Mouse (Mus musculus): ENCODE data around the gene Banf1. TPM values are rescaled to one million over a fixed set of nuclear protein-coding genes. Genes with fewer than 3 reads are reported as not detected.

Banf1 gene
- polyA plus RNA-seq, 1 experiment = 506 TPM

GRCm38 (mm10) chr19:5388588-5389242 is 21.7 kb upstream of the Banf1 start, which contains the start of gene Sart1:
Gene Sart1 (minus strand): TSS chr19:5388703.
- Histone ChIP-seq H3ac (ENCODE audit: control insufficient read depth, insufficient read length, low read depth) (peak within 1 kb of the TSS; percentile 98), H3K36me3 (ENCODE audit: control insufficient read depth, insufficient read depth) (peaks cover 23% of the 10 kb centered on the region), H3K27me3 (ENCODE audit: control insufficient read depth, insufficient read depth, insufficient read length) (no peaks in the 10 kb centered on the region), H3K79me2 (ENCODE audit: control insufficient read depth, insufficient read depth) (peaks cover 63% of the 10 kb centered on the region), H3K4me3 (ENCODE audit: insufficient read depth, poor library complexity, severe bottlenecking) (peak within 1 kb of the TSS; percentile 91), H3K79me3 (ENCODE audit: low read depth) (peaks cover 37% of the 10 kb centered on the region)
- TF ChIP-seq CTCF (IDR thresholded peaks at IDR 0.05; ENCODE audit: control insufficient read depth, insufficient read depth, insufficient read length) (no peak), USF1 (IDR thresholded peaks at IDR 0.05; ENCODE audit: low read depth) (no peak)

- Histone ChIP-seq H3ac (ENCODE audit: control insufficient read depth, insufficient read length, low read depth) (peak overlapping the region; percentile 98), H3K4me3 (ENCODE audit: insufficient read depth, poor library complexity, severe bottlenecking) (peak overlapping the region; percentile 91), H3K27me3 (ENCODE audit: control insufficient read depth, insufficient read depth, insufficient read length) (no peaks in the 10 kb centered on the region), H3K36me3 (ENCODE audit: control insufficient read depth, insufficient read depth) (peaks cover 30% of the 10 kb centered on the region), H3K79me3 (ENCODE audit: low read depth) (peaks cover 37% of the 10 kb centered on the region), H3K79me2 (ENCODE audit: control insufficient read depth, insufficient read depth) (peaks cover 63% of the 10 kb centered on the region)
- TF ChIP-seq CEBPB (IDR thresholded peaks at IDR 0.05; ENCODE audit: low read depth) = no peak
- no peak for TF ChIP-seq FOSL1 (IDR thresholded peaks at IDR 0.05; ENCODE audit: insufficient read depth, low read length, poor library complexity, severe bottlenecking)
- TF ChIP-seq MAX (IDR thresholded peaks at IDR 0.05) = no peak
These were observed 21.1 kb upstream of the Banf1 start for GRCm38 (mm10) chr19:5388011-5388441.

- peaks cover 37% of the 10 kb centered on the region for H3K79me3 ChIP-seq (ENCODE audit: low read depth)
- H3K79me2 ChIP-seq (ENCODE audit: control insufficient read depth, insufficient read depth) = peaks cover 58% of the 10 kb centered on the region
- TF ChIP-seq MYOG (IDR thresholded peaks at IDR 0.05; ENCODE audit: control insufficient read depth, extremely low read depth, insufficient read length) (no peak), CEBPB (IDR thresholded peaks at IDR 0.05; ENCODE audit: low read depth) (no peak), USF1 (IDR thresholded peaks at IDR 0.05; ENCODE audit: low read depth) (no peak), FOSL1 (IDR thresholded peaks at IDR 0.05; ENCODE audit: insufficient read depth, low read length, poor library complexity, severe bottlenecking) (no peak), MAX (IDR thresholded peaks at IDR 0.05) (no peak), MYOD1 (IDR thresholded peaks at IDR 0.05; ENCODE audit: control insufficient read depth, insufficient read length, low read depth) (no peak), CTCF (IDR thresholded peaks at IDR 0.05; ENCODE audit: control insufficient read depth, insufficient read depth, insufficient read length) (no peak)
- H3ac ChIP-seq (ENCODE audit: control insufficient read depth, insufficient read length, low read depth) = no peak overlapping the region
- peaks cover 63% of the 10 kb centered on the region for H3K36me3 ChIP-seq (ENCODE audit: control insufficient read depth, insufficient read depth)
- H3K4me3 ChIP-seq (ENCODE audit: insufficient read depth, poor library complexity, severe bottlenecking) = no peak overlapping the region
- no peaks in the 10 kb centered on the region for H3K27me3 ChIP-seq (ENCODE audit: control insufficient read depth, insufficient read depth, insufficient read length)
These were observed 17.7 kb upstream of the Banf1 start for GRCm38 (mm10) chr19:5384715-5385114.

GRCm38 (mm10) chr19:5383326-5383725 is 16.4 kb upstream of the Banf1 start:
- Histone ChIP-seq H3K27me3 (ENCODE audit: control insufficient read depth, insufficient read depth, insufficient read length) (no peaks in the 10 kb centered on the region), H3K4me3 (ENCODE audit: insufficient read depth, poor library complexity, severe bottlenecking) (no peak overlapping the region), H3K36me3 (ENCODE audit: control insufficient read depth, insufficient read depth) (peaks cover 76% of the 10 kb centered on the region), H3K79me3 (ENCODE audit: low read depth) (peaks cover 29% of the 10 kb centered on the region), H3ac (ENCODE audit: control insufficient read depth, insufficient read length, low read depth) (no peak overlapping the region), H3K79me2 (ENCODE audit: control insufficient read depth, insufficient read depth) (peaks cover 44% of the 10 kb centered on the region)
- no peak for TF ChIP-seq FOSL1 (IDR thresholded peaks at IDR 0.05; ENCODE audit: insufficient read depth, low read length, poor library complexity, severe bottlenecking)
- TF ChIP-seq MYOD1 (IDR thresholded peaks at IDR 0.05; ENCODE audit: control insufficient read depth, insufficient read length, low read depth) = no peak
- no peak for TF ChIP-seq MAX (IDR thresholded peaks at IDR 0.05)
- TF ChIP-seq USF1 (IDR thresholded peaks at IDR 0.05; ENCODE audit: low read depth) = no peak
- no peak for TF ChIP-seq CTCF (IDR thresholded peaks at IDR 0.05; ENCODE audit: control insufficient read depth, insufficient read depth, insufficient read length)
- TF ChIP-seq CEBPB (IDR thresholded peaks at IDR 0.05; ENCODE audit: low read depth) = no peak
- no peak for TF ChIP-seq MYOG (IDR thresholded peaks at IDR 0.05; ENCODE audit: control insufficient read depth, extremely low read depth, insufficient read length)

GRCm38 (mm10) chr19:5377446-5377845 is 10.5 kb upstream of the Banf1 start:
- peaks cover 68% of the 10 kb centered on the region for H3K36me3 ChIP-seq (ENCODE audit: control insufficient read depth, insufficient read depth)
- TF ChIP-seq MAX (IDR thresholded peaks at IDR 0.05) (no peak), MYOG (IDR thresholded peaks at IDR 0.05; ENCODE audit: control insufficient read depth, extremely low read depth, insufficient read length) (no peak), CTCF (IDR thresholded peaks at IDR 0.05; ENCODE audit: control insufficient read depth, insufficient read depth, insufficient read length) (no peak), FOSL1 (IDR thresholded peaks at IDR 0.05; ENCODE audit: insufficient read depth, low read length, poor library complexity, severe bottlenecking) (no peak), USF1 (IDR thresholded peaks at IDR 0.05; ENCODE audit: low read depth) (no peak), CEBPB (IDR thresholded peaks at IDR 0.05; ENCODE audit: low read depth) (no peak), MYOD1 (IDR thresholded peaks at IDR 0.05; ENCODE audit: control insufficient read depth, insufficient read length, low read depth) (no peak)
- H3K79me2 ChIP-seq (ENCODE audit: control insufficient read depth, insufficient read depth) = no peaks in the 10 kb centered on the region
- H3ac ChIP-seq (ENCODE audit: control insufficient read depth, insufficient read length, low read depth) = no peak overlapping the region
- H3K27me3 ChIP-seq (ENCODE audit: control insufficient read depth, insufficient read depth, insufficient read length) = no peaks in the 10 kb centered on the region
- no peak overlapping the region for H3K4me3 ChIP-seq (ENCODE audit: insufficient read depth, poor library complexity, severe bottlenecking)
- no peaks in the 10 kb centered on the region for H3K79me3 ChIP-seq (ENCODE audit: low read depth)

- Histone ChIP-seq H3K4me3 (ENCODE audit: insufficient read depth, poor library complexity, severe bottlenecking) (no peak overlapping the region), H3K79me3 (ENCODE audit: low read depth) (peaks cover 5% of the 10 kb centered on the region), H3K36me3 (ENCODE audit: control insufficient read depth, insufficient read depth) (peaks cover 67% of the 10 kb centered on the region), H3K79me2 (ENCODE audit: control insufficient read depth, insufficient read depth) (peaks cover 13% of the 10 kb centered on the region), H3K27me3 (ENCODE audit: control insufficient read depth, insufficient read depth, insufficient read length) (no peaks in the 10 kb centered on the region), H3ac (ENCODE audit: control insufficient read depth, insufficient read length, low read depth) (no peak overlapping the region)
- no peak for TF ChIP-seq CTCF (IDR thresholded peaks at IDR 0.05; ENCODE audit: control insufficient read depth, insufficient read depth, insufficient read length)
These were observed 7.8 kb upstream of the Banf1 start for GRCm38 (mm10) chr19:5374748-5375147.
